Mouse (Mus musculus): ENCODE measurements around the gene Lrrc55. TPM values are rescaled to one million over a fixed set of nuclear protein-coding genes. Genes with fewer than 3 reads are reported as not detected.

Gene Lrrc55
- polyA plus RNA-seq, 1 experiment from 2014 or later, result 0.59 TPM

GRCm38 (mm10) chr2:85123869-85124535 is 73.0 kb downstream of the Lrrc55 start:
- no peak overlapping the region for H3K4me3 ChIP-seq
- no peaks in the 10 kb centered on the region for H3K36me3 ChIP-seq
- 29% methylated on average over 1 of the region's 1 CpGs for WGBS
- H3K4me2 ChIP-seq, result no peak overlapping the region
- H3K9me3 ChIP-seq, result no peaks in the 10 kb centered on the region
- no peak overlapping the region for H3K9ac ChIP-seq
- peak; percentile 56; the same call in 1 of the 2 replicates for ATAC-seq (ENCODE audit: insufficient number of reproducible peaks, insufficient read depth, low FRiP score, low TSS enrichment, low read depth)
- no peak overlapping the region for H3K27ac ChIP-seq
- no peaks in the 10 kb centered on the region for H3K27me3 ChIP-seq
- no peaks in the 10 kb centered on the region for H3K4me1 ChIP-seq

DNA sequence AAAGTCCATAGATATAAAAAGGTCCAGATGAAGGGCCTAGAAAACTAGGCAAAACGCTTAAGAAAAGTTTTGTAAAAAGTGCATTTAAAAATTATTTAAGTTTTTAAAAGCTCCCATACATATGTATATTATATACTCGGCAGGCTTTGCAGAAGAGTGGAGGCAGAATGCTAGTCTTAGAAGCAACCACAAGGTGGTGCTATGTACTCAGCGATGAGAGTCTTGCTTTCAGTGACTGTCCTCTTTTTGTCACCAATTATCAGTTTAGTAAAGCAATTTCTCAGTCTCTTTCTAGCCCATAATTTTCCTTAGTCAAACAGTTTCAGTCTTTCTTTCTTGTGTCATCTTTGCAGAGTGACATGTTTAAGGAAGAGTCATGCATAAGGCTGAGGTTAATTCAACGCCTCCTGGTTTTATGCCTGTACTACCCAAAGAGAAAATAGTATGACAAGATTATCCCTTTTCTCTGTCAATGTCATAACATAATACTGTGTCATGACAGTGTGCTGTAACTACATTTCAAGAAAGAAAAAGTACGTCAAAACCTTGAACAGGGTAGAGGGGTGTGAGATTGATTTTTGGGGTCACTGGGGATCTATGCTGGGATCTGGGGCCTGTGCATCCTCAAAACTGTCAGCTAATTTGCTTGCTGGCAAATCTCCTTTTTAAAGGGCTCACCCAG is 73.7 kb downstream of the Lrrc55 start:
- Histone ChIP-seq H3K4me3 (no peak overlapping the region), H3K9ac (no peak overlapping the region), H3K9me3 (no peaks in the 10 kb centered on the region), H3K27ac (no peak overlapping the region), H3K4me1 (no peaks in the 10 kb centered on the region), H3K36me3 (no peaks in the 10 kb centered on the region), H3K4me2 (no peak overlapping the region), H3K27me3 (no peaks in the 10 kb centered on the region)
- 32% methylated on average over 5 of the region's 5 CpGs for WGBS
- ATAC-seq (ENCODE audit: insufficient number of reproducible peaks, insufficient read depth, low FRiP score, low TSS enrichment, low read depth), result no peak

Other genes with a start within 250 kb of the Lrrc55 start
- gene Prg2, start 216.7 kb downstream of the Lrrc55 start, polyA plus RNA-seq (2015; fragmentation: Nextera tagmentation; extraction: Ambion mirVana), result 0.44 and 0.94 TPM in 2 replicates
- 0.66 TPM in 1 of 2 replicates, not detected in the other for gene Prg3, start 209.0 kb downstream of the Lrrc55 start, polyA plus RNA-seq (2015; fragmentation: Nextera tagmentation; extraction: Ambion mirVana)
- gene Ssrp1, start 160.0 kb downstream of the Lrrc55 start, polyA plus RNA-seq (2015; fragmentation: Nextera tagmentation; extraction: Ambion mirVana), result 291 and 303 TPM in 2 replicates
- 1.1 and 1.6 TPM in 2 replicates for gene P2rx3, start 159.7 kb downstream of the Lrrc55 start, polyA plus RNA-seq (2015; fragmentation: Nextera tagmentation; extraction: Ambion mirVana)
- gene Tnks1bp1, start 149.2 kb downstream of the Lrrc55 start, polyA plus RNA-seq (2015; fragmentation: Nextera tagmentation; extraction: Ambion mirVana), result 35.5 and 42.2 TPM in 2 replicates
- gene Aplnr, start 61.0 kb downstream of the Lrrc55 start, polyA plus RNA-seq (2015; fragmentation: Nextera tagmentation; extraction: Ambion mirVana), result 47.2 and 50.1 TPM in 2 replicates
- not detected in 2 replicates for gene Olfr987, start 142.1 kb upstream of the Lrrc55 start, polyA plus RNA-seq (2015; fragmentation: Nextera tagmentation; extraction: Ambion mirVana)
- not detected in 2 replicates for gene Olfr988, start 166.0 kb upstream of the Lrrc55 start, polyA plus RNA-seq (2015; fragmentation: Nextera tagmentation; extraction: Ambion mirVana)
- gene Olfr992, start 212.3 kb upstream of the Lrrc55 start, polyA plus RNA-seq (2015; fragmentation: Nextera tagmentation; extraction: Ambion mirVana), result not detected in 2 replicates
- not detected in 2 replicates for gene Olfr993, start 217.7 kb upstream of the Lrrc55 start, polyA plus RNA-seq (2015; fragmentation: Nextera tagmentation; extraction: Ambion mirVana)
- not detected in 2 replicates for gene Olfr994, start 239.3 kb upstream of the Lrrc55 start, polyA plus RNA-seq (2015; fragmentation: Nextera tagmentation; extraction: Ambion mirVana)
- not detected in 2 replicates for gene Olfr995, start 246.4 kb upstream of the Lrrc55 start, polyA plus RNA-seq (2015; fragmentation: Nextera tagmentation; extraction: Ambion mirVana)

All from embryonic facial prominence, embryonic 13.5 days (tissue).